Mouse (Mus musculus) right cerebral cortex, postnatal 36 days (tissue): Measurements from ENCODE around the gene Pdik1l.
A peak's percentile ranks its signal among the peaks of the same experiment; 100 is the strongest.

Experiments
- DNase-seq, 2 experiments: peaks; one replicate each; pipeline ENCODE4 v3.0.0; 2022; ENCODE audit warnings: low spot score in 2 of 2, mixed read lengths in 1 of 2

Gene Pdik1l

DNA sequence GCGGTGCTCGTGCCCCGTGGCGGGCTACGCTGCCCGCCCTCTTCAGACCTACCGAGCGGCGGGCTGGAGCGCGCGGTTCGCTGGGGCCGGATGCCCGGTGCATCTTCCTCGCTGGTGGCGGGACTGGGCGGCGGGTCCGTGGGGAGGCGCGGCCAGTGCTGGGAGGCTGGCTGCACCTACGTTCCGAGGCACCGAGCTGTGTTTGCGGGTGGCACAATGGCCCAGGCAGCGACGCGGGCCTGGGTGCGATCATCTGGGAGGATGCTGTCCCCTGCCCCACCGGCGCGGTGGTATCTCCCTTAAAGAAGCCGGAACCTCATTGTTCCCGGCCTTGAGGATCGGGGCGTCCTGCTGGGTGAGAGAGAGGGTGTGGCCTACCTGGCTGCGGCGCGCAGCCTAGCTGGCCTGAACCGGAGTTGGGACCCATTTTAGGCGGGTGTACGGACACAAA is at the start of gene Pdik1l:
Gene Pdik1l, minus strand, starts transcription at position 321 of the 451 bp plus-strand sequence.
- peak; percentile 64 to 65 for DNase-seq

DNA sequence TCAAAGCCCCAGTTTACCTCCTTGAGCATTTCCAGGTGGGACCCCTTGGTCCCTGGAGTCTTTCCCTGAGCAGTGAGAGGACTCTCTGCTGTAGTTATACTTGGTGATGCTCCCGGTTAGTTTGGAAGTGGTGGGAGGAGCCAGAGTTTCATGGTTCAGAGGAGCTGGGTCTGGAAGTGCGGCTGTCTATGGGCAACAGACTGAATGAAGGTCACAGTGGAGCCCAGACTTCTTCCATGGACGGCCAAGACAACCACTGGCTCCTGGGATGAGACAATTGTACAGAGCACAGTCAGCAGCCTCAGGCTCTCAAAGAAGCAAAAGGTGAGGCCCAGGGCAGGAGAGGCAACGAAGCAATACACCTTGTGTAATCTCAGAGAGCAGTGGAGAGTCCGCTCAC is 42.6 kb upstream of the Pdik1l start:
- no peak for DNase-seq

DNA sequence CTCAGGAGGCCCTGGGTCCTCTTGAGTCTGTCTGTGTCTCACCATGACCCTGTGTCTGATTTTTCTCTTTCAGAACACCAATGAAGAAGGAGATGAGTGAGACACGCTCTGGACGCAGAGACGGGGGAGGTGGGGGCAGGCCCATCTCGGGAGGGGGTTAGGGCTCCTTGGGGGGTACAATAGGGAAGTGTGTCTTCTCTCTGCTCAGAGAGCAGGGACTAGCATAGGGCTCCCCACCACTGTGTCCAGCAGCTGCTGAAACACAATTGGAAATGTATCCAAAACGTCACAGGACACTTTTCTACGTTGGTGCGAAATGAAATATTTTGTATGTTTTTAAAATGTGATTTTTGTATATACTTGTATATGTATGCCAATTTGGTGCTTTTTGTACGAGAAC is 41.1 kb upstream of the Pdik1l start:
- DNase-seq, result no peak

DNA sequence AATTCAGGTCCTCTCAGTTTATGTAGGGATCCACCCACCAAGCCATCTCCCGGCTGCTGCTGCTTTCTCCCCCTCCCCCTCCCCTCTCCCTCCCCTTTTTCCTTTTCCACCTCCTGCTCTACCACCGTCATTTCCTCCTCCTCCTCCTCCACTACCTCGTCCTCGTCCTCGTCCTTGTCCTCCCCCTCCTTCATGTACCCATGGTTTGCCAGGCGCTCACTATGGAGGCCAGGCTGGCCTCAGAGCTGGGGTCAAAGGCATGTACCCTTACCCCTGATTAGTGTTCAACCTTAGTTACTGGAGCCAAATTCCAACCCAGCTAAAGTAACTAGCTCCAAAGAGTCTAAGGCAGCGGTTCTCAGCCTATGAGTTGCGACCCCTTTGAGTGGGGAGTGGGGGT is 40.5 kb upstream of the Pdik1l start:
- DNase-seq, result no peak

DNA sequence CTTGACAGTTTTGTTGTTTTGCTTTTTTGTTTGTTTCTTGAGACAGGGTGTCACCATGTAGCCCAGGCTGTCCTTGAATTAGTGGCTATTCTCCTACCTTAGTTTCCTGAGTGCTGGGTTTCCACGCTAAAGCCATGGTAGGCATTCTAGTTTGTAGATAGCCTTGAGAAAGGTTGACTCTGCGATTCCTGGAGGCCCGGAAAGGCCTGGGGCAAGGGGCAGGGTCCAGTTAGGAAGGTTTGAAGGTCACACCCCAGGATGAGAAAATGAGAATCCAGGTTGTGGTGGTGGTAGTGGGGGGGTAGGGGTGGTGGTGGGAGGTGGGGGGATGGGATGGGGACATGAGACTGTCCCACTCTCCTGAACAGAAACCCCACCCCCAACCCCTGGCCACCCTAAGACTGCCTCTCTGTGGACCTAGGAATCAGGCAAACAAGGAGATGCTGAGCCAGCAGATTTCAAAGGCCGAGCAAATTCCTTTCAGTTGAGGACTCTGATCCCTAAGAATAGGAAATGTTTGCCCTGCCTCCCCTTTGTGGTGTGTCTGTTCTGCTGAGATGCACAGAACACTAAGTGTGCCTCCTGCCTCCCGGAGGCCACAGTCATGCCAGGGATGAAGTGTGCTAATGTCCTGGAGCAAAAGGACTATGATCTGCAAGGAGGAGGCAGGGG is 39.3 kb upstream of the Pdik1l start:
- no peak for DNase-seq

DNA sequence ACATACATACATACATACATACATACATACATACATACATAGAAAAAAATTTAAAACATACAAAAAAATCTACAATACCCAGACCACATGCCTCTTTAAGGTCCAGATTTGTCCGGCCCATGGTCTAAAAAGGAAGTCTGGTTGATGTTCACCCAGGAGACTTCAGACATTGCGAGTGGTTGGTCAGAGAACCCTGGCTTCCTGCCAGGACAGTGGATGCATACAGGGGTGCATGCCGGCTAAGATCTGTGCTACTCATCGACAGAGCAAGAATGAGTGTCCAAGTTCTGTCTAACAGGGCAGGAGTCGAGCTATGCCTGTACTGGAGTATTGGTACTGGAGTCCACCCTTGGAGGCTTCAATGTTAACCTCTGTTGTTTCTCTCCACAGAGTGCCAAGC is 37.0 kb upstream of the Pdik1l start:
- DNase-seq, result no peak

DNA sequence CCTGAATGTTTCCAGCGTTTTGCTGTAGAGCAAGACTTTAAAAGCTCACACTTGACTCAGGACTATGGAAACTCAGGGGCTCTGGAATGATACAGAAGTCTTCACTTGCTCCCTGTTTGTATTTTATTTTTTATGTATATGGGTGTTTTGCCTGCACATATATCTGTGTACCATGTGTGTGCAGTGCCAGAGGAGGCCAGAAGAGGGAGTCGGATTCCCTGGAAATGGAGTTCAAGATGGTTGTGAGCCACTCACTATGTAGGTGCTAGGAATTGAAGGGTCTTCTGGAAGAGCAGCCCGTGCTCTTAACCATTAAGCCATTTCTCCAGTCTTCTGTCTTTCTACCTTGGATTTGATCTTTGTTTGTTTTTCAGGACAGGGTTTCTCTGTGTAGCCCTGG is 33.8 kb upstream of the Pdik1l start:
- no peak for DNase-seq

DNA sequence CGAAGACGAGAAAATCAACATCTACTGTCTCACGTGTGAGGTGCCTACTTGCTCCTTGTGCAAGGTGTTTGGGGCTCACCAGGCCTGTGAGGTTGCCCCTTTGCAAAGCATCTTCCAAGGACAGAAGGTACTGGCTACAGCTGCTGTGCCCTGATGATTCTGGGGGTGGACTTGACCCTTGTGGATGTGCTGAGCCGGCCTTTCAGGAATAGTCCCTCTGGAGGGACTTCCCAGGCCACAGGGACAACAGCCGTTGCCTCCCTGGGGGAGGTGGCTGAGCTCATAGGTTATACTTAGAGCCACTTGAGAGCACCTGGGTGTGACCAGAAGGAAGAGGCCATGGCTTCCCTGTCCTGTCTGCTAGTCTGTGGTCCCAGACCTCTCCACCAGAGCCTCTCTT is 32.0 kb upstream of the Pdik1l start:
- no peak for DNase-seq

DNA sequence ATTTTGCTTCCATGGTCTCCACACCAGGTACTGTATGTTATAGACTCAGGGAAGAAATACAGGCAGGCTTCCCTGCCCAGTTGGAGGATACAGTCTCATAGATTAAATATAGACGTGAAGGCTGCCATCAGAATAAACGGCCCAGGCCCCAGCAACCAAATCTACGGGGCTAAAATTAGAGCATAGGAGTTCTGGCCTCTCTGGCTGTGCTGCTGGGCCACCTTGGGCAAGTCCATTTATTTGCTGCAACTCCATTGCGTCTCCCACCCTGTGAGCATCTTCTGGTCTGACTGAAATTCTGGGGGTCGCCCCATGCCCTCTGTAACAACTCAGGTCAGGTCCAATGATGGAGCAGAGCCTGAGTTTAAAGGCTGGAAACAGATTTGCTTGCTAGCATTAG is 31.4 kb upstream of the Pdik1l start:
- no peak for DNase-seq

DNA sequence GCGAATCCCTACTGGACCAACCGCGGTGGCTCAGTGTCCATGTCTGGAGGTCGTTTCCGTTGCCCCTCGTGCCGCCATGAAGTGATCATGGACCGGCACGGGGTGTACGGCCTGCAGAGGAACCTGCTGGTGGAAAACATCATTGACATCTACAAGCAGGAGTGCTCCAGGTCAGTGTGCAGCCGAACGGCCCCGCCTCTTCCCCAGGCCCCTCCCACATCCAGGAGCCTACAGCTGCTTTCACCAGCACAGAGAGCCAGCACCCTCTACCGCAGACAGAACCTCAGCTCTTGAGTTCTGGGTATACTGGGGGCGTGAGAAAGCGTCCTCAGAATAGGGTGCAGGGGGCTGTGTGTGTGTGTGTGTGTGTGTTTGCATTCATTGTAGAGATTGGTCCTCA is 28.7 kb upstream of the Pdik1l start:
- DNase-seq, result no peak

DNA sequence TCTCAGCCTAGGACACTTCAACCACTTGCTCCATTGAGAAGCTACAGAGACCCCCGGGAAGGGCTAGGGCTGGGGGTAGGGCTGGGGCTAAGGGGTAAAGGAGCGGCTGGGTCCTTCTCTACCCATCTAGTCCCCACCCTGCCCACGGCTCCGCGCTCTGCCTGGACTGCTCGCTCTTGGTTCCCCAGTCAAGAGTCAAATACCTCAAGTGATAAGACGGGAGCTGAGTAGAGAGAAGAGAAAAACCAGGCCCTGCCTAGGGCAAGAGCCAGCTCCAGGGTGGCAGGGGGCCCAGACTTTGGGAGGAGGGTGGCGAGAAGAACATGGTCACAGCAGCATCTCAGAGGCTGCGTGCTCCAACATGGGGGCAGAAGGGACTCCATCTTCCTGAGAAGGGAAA is 27.8 kb upstream of the Pdik1l start:
- DNase-seq, result no peak

DNA sequence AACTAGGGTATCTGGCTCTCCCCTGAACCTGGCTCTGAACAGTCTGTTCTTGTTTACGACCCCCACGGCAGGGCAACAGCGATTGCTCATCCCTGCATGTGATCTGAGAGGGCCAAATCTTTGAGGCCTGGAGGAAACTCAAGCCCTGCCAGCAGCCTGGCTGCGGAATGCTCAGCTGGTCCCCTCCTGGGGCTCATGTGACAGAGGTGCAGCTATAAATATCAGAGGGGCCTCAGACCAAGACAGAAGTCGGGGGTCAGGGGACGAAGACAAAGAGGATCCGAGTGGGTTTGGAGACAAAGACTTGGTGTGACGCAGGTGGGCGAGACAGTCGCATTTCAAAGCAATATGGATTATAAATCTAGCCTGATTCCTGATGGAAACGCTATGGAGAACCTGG is 27.2 kb upstream of the Pdik1l start, which contains the start of gene Trim63:
Gene Trim63, plus strand, starts transcription at position 245 of the 400 bp plus-strand sequence.
- DNase-seq, result no peak

DNA sequence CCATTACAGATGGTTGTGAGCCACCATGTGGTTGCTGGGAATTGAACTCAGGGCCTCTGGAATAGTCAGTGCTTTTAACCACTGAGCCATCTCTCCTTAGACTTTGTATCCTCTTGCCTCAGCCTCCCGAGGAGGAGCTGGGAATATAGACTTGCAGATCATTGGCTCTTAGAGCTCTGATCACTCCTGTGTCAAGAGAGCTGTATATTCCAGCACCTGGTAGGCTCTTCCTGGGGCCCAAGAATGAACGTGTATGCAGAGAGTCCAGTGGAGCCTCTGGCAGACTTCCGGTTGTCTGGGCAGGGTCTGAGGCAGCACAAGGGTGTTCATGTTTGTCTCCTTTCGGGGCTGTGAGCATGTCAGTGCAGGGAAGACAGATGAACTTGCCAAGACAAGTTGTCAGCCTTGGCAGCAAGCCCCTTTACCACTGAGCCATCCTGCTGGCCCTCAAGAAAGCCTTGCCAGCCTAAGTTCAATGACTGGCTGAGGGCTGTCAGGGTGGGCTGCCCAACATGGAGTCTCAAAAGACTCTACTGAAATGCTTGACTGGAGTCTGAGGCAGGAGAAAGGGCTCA is 26.5 kb upstream of the Pdik1l start:
- no peak for DNase-seq

DNA sequence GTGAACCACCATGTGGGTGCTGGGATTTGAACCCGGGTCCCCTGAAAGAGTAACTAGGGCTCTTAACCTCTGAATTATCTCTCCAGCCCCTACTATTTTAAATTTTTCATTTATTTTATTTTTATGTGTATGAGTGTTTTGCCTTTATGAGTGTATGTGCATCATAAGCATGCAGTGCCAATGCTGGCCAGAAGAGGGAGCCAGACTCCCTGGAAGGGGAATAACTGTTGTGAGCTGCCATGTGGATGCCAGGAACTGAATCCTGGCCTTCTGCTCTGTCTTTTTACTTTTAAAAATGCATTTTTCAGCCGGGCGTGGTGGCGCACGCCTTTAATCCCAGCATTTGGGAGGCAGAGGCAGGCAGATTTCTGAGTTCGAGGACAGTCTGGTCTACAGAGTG is 25.2 kb upstream of the Pdik1l start:
- no peak for DNase-seq

DNA sequence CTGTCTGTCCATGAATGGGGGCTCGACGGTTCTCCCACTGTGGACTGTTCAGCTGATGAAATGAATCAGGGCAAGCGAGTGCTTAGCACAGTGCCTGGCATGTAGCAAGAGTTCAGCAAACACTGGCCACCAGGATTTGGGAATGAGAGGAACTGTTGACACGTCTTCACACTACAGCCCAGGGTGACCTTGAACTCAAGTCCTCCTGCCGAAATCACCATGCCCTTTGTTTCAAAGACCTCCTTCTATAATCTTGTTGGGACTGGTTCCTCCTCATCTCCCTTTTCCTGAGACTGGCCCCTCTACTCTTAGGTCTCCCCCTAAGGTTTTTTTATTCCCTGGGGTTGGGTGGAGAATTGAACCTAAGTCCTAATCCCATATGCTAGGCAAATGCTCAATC is 24.6 kb upstream of the Pdik1l start:
- no peak for DNase-seq

DNA sequence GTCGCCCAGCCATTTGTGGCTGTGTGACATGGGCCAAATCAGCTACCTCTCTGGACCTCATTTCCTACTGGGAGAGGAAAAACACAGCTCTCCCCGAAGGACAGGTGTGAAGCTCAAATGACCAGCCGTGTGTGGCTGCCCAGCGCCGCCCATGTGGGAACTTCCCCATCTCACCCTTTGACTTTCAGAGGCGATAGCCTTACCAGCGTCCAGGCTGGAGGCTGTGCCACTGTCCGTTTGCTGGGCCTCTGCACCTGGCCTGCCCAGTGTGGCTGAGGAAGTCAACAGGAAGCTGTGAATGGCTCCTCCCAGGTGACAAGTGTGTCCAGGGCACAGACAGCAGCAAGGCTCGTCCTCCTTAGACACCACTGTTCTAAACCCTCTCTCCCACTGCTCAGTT is 24.1 kb upstream of the Pdik1l start:
- no peak for DNase-seq

DNA sequence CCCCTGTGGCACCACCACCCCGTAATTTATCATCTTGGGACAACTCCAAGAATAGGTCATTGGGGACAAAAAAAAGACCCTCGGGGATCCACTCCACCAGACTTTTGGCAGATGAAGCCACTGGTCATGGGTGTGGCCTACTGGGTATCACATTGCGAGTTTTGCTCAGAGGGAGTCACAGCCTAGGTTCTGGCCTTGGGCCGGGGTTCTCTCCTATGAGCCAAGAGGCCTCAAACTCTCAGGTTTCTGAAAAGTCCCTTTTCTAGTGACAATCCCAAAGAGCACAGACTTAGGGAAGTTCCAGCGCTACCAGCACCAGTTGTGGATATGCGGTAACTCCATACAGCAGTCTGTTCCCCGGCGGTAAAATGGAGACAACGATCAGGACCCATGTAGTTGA is 23.0 kb upstream of the Pdik1l start:
- DNase-seq, result no peak

DNA sequence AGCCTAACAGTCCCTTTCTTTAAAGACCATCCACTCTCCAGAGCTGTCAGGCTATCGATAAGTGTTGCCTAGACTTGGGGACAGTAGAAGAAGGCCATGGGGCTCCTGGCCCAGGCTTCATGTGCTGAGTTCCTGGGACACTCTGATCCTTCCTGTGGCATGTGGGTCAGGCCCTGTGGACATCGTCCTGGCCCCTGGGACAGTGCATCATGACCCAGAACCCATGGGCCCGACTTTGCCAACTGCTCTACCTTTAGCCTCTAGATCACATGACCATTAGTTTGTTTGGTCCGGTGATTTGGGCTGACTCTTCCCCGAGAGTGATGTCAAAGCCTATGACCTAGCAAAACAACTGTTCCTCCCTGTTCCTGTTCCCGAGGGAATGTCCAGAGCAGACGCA is 22.4 kb upstream of the Pdik1l start:
- DNase-seq, result no peak

DNA sequence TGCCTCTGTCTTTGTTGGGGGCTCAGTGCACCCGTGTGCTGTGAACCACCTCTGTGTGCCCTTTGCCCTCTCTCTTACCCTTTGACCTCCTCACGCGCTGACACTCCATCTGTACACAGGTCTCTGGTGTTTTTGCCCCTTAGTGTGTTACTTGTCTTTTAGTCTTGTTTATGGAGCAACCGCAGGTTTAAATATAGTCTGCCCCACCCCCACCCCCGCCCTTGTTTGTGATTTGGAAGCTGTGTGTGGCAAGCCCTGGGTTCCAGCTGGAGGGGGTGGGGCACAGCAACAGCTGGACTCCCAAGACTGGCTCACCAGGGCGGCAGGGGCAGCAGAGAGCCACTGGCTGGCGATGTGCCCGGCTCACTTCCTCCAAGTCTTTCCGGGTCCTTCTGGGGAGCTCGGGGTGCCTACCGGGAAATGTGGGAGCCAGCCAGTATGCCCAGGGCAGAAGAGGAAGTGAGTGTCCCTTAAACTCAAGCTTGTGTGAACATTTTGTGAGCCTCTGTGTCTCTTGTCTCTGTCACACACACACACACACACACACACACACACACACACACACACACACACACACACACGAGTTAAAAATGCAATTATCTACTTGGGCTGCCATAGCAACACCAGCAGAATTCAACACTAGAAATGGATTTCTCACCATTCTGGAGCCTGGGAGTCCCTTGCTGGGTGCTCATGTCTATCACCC is 19.8 kb upstream of the Pdik1l start:
- DNase-seq, result peak in 1 of 2 experiments; percentile 40

DNA sequence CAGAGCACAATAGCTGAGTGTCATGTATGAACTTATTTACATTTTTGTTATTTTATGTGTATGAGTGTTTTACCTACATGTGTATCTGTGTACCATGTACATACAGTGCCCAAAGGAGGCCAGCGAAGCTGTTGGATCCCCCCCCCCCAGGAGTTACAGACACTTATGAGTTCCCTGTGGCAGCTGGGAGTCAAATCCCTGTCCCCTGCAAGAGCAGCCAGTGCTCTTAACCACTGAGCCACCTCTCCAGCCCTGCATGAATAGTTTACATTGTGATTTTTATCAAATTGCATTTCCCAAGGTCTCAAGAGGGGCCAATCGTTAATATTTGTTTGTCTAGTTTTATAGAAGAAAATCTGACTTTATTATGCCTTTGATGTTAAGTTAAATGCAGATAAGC is 19.3 kb upstream of the Pdik1l start:
- no peak for DNase-seq

DNA sequence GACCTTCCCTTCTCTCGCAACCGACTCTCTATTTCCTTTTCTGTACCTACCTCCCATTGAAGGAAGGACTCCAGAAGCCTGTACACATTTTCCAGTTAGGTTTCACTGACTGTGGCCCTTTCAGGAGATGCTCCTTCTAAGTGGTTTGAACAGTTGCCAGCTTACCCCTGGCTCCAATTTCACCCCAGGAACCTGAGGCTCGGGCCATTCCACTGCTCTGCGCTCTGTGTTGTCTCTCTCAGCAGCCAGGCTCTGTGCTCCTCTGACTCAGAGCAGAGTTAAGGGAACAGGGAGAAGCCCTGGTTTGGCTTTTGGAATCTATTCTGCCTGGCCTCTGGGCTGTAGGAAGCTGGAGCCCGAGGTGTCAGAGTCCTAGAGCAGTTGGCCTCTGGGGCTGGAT is 14.4 kb upstream of the Pdik1l start:
- no peak for DNase-seq

DNA sequence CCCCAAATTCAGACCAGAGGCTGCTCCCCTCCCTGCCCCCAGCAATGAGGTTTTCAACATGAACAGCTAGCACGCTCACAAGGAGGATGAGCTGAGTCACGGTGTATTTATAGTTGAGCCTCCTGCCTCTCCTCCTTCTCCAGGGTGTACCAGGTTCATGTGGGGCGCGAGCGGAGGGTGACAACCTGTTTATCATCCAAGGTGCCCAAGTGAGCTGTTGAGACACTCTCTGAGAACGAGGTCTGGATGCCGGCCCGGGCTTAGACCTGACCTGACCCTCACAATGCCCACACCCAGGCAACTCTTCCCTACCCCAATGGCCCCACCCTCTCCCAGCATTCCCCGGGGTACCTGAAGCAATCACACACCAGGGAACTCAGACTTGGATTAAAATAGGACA is 12.6 kb upstream of the Pdik1l start:
- peak; percentile 34 to 53 for DNase-seq

DNA sequence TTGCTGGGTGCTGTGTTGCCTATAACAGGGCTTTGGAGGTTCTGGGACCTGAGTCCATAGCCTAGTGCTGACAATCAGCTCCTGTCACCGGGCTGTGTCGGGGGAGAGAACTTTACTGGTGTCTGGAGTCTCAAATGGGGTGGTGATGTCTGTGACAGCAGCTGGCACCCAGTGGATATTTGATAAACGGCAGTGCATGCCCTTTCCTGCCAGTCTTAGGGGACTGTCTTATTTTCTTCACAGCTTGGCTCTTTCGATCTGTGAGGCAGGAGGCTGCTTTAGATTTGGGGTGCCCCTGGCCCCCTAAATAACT is 11.8 kb upstream of the Pdik1l start:
- DNase-seq, result no peak
